Mouse (Mus musculus) cortical plate, adult 2 months (tissue): Measurements from ENCODE around the gene Kctd18.

Experiments used
- CTCF ChIP-seq: fragments of 200-500 bp; IDR thresholded peaks from 2 replicates; pipeline ENCODE4 v1.5.1; 2011; ENCODE audit warnings: mild to moderate bottlenecking, control low read depth, low read length; ENCODE audit not compliant: insufficient read depth; ENCODE audit errors: extremely low read depth
- POLR2A ChIP-seq: fragments of 200-500 bp; IDR thresholded peaks from 2 replicates; pipeline ENCODE4 v1.6.1; 2011; ENCODE audit warnings: mild to moderate bottlenecking, low read length, control low read depth; ENCODE audit not compliant: insufficient read depth; ENCODE audit errors: extremely low read depth

- no peak for TF ChIP-seq CTCF
- TF ChIP-seq POLR2A, result no peak
Observed at GRCm38 (mm10) chr1:58065151-58065550, 46.4 kb upstream of the Kctd18 start.
